Mouse (Mus musculus) gastrocnemius, postnatal 10 days (tissue): Measurements from ENCODE around the gene Dixdc1. TPM values are rescaled to one million over a fixed set of nuclear protein-coding genes. Genes with fewer than 3 reads are reported as not detected.

Experiments
- DNase-seq: peaks from one replicate; pipeline ENCODE4 v3.0.0; 2021; ENCODE audit warnings: mixed read lengths
- total RNA-seq, 2 experiments: library from RNA; stranded (reverse); gene quantifications; 2 replicates each; pipeline ENCODE4 v1.2.3; 2021

Dixdc1 gene
- total RNA-seq, 2 experiments from 2014 or later, result 6.2 to 9.3 TPM

DNA sequence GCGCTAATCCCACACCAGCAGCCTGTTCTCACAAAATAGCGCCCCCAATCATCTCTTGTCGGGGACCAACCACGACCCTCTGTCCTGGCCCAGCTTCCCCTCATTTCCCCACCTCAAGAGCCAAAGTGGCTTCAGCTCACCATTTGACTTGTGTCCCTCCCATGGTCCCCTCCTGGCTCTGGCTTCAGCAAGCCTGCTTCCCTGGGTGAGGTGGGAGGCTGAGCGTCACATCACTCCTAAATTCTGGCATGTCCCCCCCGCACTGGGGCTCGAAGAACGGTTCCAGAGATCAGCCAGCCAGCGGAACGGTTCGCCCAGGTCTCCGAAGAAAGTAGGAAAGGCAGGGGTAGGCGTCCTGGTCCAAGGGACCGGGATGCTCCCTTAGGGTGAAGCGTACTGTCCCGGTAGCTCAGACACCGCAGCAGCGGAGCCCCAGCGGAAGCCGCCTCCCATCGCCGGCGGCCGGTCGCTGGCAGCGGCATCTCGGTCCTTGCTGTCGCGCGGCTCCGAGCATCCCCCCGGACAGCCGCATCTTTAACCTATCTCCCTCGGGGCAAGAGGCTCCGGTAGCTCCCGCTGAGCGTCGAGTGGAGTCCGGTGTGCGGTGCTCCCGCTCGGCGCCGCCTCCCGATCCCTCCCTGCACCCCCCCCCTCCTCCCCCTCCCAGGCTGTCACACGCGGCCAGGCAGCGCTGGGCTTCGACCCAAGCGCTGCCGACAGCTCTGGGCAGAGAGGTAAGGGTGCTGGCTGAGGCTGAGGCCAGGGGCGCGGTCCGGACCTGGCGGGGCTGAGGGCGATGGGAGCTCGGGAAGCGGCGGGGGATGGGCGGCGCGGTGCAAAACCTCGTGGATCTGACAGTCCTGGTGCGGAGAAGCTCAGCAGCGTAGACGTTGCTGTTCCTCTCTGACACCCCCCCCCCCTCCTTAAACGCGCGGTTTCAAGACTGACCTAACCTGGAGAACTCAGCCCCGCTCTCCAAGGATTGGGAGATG, 40.6 kb downstream of the Dixdc1 start:
- DNase-seq, result peak; percentile 45

DNA sequence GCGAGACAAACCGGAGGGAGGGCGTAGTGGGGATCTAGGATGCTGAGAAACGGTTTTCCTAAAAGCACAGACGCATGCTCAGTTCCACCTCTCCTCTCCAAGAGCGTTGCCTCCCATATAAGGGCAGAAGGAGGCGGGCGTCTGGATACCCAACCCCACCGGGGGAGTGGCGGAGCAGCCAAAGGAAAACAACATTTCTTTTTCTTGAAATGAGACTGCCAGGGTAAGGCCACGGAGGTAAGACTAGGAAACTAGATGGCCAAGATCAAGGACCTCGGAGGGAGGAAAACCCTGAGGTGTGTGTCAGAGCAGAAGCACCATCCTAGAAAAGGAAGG, 41.6 kb downstream of the Dixdc1 start:
- DNase-seq, result peak; percentile 64

GRCm38 (mm10) chr9:50696851-50697705, 42.2 kb downstream of the Dixdc1 start:
- DNase-seq, result no peak

GRCm38 (mm10) chr9:50695153-50695552, 44.2 kb downstream of the Dixdc1 start:
- no peak for DNase-seq

DNA sequence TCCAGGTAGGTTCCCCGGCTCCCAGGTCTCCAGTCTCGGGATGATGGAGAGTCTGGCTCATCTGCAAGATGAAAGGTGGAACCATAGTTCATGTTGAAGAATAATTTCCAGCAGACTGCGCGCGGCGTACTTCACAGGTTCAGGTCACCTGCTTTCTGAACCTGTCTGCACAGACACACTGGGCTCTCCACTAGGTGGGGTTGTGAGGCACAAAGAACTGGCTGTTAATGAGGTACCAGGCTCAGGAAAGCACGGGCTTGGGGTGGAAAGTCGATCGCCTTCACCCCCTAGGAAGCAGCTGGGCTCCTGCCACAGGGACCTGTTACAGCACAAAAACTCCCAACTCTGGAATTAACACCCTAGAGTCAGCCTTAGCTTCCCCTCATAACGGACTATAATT, 45.7 kb downstream of the Dixdc1 start:
- peak; percentile 19 for DNase-seq

GRCm38 (mm10) chr9:50692626-50693580, 46.4 kb downstream of the Dixdc1 start:
- no peak for DNase-seq

- DNase-seq, result no peak
Measured at GRCm38 (mm10) chr9:50686866-50687652, 52.3 kb downstream of the Dixdc1 start.

DNA sequence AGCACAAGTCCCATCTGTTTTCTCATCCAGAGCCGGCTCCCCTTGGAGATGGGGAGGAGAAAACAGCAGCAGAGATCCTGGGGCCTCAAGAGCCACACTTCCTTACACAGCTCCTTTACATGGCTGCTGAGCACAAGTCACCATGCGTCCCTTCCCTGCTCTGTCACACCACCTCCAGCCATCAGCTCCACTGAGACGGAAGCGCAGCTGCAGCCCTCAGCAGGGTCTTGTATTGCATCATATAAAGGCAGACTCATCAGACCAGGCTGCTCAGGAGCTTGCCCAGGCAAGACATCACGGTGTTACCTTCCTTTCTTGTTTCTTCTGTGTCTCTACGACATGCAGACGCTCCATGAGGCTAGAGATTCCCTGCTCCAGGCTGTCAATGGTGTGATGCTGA, 57.6 kb downstream of the Dixdc1 start:
- no peak for DNase-seq

- no peak for DNase-seq
Measured at GRCm38 (mm10) chr9:50679406-50679805, 59.9 kb downstream of the Dixdc1 start.

- no peak for DNase-seq
Measured at GRCm38 (mm10) chr9:50674771-50675170, 64.5 kb downstream of the Dixdc1 start.

DNA sequence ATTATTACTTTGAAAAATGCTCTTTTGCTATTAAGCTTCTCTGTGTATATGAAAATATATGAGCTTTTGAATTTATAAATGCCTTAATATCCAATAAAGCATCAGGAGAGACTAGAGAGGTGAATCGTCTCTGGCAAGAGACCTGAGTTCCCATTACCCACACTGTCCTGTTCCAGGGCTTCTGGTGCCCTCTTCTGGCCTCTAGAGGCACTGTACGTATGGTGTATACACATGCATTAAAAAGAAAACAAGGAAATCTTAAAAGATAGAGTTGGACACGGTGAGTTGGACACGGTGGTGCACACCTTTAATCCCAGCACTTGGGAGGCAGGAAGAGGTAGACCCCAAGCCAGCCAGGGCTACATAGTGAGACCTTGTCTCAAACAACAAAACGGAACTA, 68.6 kb downstream of the Dixdc1 start:
- DNase-seq, result peak; percentile 24

- DNase-seq, result no peak
Measured at GRCm38 (mm10) chr9:50667579-50668498, 71.5 kb downstream of the Dixdc1 start.

DNA sequence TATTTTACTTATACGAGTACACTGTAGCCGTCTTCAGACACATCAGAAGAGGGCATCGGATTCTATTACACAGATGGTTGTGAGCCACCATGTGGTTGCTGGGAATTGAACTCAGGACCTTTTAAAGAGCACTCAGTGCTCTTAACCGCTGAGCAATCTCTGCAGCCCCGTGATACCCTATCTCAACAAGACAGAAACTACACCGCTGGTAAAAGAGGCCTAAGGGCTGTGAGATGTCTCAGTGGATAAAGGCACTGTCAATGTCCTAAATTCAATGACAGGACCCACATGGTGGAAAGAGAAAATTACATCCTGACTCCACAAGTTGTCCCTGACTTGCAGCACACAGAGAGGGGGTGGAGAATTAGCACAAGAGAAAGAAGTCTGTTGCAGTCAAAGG, 72.9 kb downstream of the Dixdc1 start:
- no peak for DNase-seq

DNA sequence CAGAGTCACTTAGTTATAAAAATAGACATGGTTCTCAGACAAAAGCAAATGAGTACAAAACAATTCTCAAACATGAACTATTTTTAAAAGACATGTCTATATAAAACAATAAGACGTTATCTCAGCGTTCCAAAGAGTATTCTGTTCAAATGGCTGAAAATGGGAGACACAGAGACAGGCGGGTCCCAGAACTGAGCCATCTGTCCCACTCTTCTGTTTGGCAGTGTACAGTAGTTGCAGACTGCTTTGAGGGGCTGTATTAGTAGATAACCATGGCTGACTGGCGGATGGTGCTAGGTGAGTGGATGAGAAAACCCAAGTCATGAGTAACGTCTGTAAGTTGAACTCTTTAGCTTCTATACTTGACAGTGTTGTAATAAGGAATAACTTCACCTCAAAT, 74.5 kb downstream of the Dixdc1 start:
- no peak for DNase-seq

- DNase-seq, result peak; percentile 22
Measured at GRCm38 (mm10) chr9:50660431-50660830, 78.9 kb downstream of the Dixdc1 start.

DNA sequence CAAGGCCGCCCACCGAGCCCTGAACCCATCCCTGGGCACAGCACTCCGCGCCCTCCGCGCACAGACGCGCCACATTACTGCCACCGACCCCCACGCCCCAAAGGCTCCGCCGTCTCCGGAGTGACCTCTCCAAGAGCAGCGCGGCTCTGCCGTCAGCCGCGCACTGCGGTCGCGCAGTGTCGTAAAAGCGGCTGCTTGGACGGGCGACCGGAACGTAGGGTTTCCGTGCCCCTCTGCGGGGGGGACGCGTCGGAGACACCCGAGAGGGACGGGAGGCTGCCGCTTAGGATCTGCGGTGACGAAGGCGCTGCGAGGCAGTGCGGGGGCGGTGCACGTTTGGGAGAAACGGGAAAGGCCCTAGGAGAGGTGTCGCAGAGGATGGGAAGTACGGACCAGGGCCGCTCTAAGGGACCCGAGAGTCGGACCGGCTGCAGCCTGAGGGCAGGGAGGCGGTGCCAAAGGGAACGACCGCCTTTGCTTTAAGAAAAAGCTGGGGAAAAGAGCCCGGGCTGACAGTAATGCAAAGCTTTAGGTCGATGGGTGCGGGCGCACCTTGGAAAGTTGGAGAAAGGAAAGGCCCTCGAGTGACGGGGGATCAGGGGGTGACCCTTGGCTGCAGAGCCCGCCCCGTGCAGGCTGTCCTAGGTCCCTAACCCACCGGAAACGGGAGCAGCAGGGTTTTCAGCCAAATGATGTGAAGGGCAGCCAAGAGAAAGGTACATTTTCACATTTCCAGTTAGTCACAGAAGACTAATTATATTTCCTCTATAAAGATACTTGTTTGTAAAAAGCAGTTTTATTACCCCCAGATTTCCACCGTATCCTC, 79.7 kb downstream of the Dixdc1 start, which contains the start of gene Dlat:
Gene Dlat, minus strand, starts transcription at position 389 of the 826 bp plus-strand sequence.
- DNase-seq, result peak; percentile 82

DNA sequence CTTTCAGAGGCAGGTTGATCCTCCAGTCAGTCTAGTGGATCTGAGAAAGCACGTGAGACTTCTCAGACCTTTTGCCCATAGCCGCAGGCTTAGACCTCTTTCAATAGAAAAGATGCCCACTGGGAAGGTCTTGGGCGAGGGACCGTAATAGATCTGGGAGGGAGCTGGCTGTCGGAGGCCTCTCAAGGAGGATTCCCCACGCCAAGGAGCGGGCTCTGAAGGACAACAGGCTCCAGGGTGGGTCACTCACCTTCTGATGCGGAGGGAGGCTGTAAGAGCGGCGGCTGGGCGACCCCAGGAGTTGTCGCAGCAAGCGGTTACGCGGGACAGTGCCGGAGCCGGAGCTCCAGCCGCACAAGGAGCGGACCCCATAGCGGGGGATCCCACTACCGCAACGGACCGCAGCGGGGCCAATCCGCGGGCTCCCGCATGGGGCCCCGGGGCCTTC, 80.4 kb downstream of the Dixdc1 start:
- DNase-seq, result no peak

- no peak for DNase-seq
Measured at GRCm38 (mm10) chr9:50658391-50658790, 80.9 kb downstream of the Dixdc1 start.

- DNase-seq, result no peak
Measured at GRCm38 (mm10) chr9:50650503-50650902, 88.8 kb downstream of the Dixdc1 start.
